In genomic region chr6:29278513-29279267, GRCm38 (mm10) we compare ENCODE assay signal across 9 mouse cellular contexts. TPM values are rescaled to one million over a fixed set of nuclear protein-coding genes. Genes with fewer than 3 reads are reported as not detected.
A peak's percentile ranks its signal among the peaks of the same experiment; 100 is the strongest.
DNase-seq lines count a peak whose midpoint lies in the region; ATAC-seq lines count a peak whose summit lies in the region.
"Had no signal": no experiment of that assay in that cellular context is flagged by ENCODE, and none has a peak within 500 bp of the region (broad histone marks: within the 10 kb centered on the region; RNA-seq: fewer than 3 reads in every experiment).

No protein-coding gene starts in this region.

- no peaks in the 10 kb centered on the region for H3K27me3 ChIP-seq in splenic B cell, adult 2 months (ENCODE audit: control insufficient read depth, insufficient read depth, low read length, poor library complexity, severe bottlenecking)
- H3K27me3 ChIP-seq: embryonic facial prominence, embryonic 15.5 days had no signal

- H3K36me3 ChIP-seq in splenic B cell, adult 2 months (ENCODE audit: control insufficient read depth, insufficient read depth, low read length, poor library complexity, severe bottlenecking) = no peaks in the 10 kb centered on the region

- DNase-seq in heart, adult 18-20 months = peak; percentile 64 to 74
- DNase-seq in heart, adult 11 months = no peak
- peak; percentile 55 for DNase-seq in T-cell, adult 2 months (ENCODE audit: low spot score)
- DNase-seq in embryo, embryonic 11.5 days (ENCODE audit: low read depth, low spot score) = peak; percentile 49
- peak; percentile 12 to 39 for DNase-seq in layer of hippocampus, postnatal 25 days (ENCODE audit: extremely low spot score in 1 of 2, low spot score in 1 of 2)
- peak; percentile 80 for DNase-seq in splenic B cell, adult 2 months (ENCODE audit: low read depth, low spot score)

- ATAC-seq in hematopoietic stem cell, adult 5-6 weeks (replicated peaks in 1 of 2; ENCODE audit: insufficient read depth in 1 of 2, low FRiP score in 2 of 2, low TSS enrichment in 1 of 2, low read depth in 1 of 2, poor library complexity in 2 of 2, severe bottlenecking in 2 of 2) = peak; percentile 62 to 71
- peak; percentile 97 for ATAC-seq in megakaryocyte progenitor cell, adult 5-6 weeks (replicated peaks; ENCODE audit: poor library complexity)

RNA-seq across cellular contexts. Expression of gene Fam71f2, which starts 0.7 kb away (rescaled TPM):
- total RNA-seq in heart, adult 18-20 months (2021) = not detected
- 1.6 TPM in 1 of 2 replicates, not detected in the other for total RNA-seq in hematopoietic stem cell, adult 5-6 weeks (2017)
- total RNA-seq in layer of hippocampus, postnatal 25 days (2021) = 1 to 10 TPM in 1 of 2 experiments, not detected in 1; 1.0 TPM
- 1.1 TPM in 1 of 2 replicates, not detected in the other for total RNA-seq in megakaryocyte progenitor cell, adult 5-6 weeks (2015)
- total RNA-seq in megakaryocyte progenitor cell, adult 5-6 weeks (2017) = 0.68 TPM in 1 of 2 replicates, not detected in the other

RNA-seq across cellular contexts. Expression of gene Hilpda, which starts 6.4 kb away (rescaled TPM):
- total RNA-seq in heart, adult 18-20 months (2021) = 1 to 10 TPM; 4.6 to 5.9 TPM
- 26.3 and 27.7 TPM in 2 replicates for total RNA-seq in hematopoietic stem cell, adult 5-6 weeks (2017)
- total RNA-seq in layer of hippocampus, postnatal 25 days (2021) = 1 to 10 TPM; 4.6 to 6.6 TPM
- 14.3 and 17.8 TPM in 2 replicates for total RNA-seq in megakaryocyte progenitor cell, adult 5-6 weeks (2015)
- total RNA-seq in megakaryocyte progenitor cell, adult 5-6 weeks (2017) = 7.1 and 10.9 TPM in 2 replicates

RNA-seq across cellular contexts. Expression of gene Fam71f1, which starts 40.2 kb away (rescaled TPM):
- not detected for total RNA-seq in heart, adult 18-20 months (2021)
- total RNA-seq in hematopoietic stem cell, adult 5-6 weeks (2017) = not detected in 2 replicates
- not detected for total RNA-seq in layer of hippocampus, postnatal 25 days (2021)
- not detected in 2 replicates for total RNA-seq in megakaryocyte progenitor cell, adult 5-6 weeks (2015)
- not detected in 2 replicates for total RNA-seq in megakaryocyte progenitor cell, adult 5-6 weeks (2017)
